Mouse (Mus musculus) yolk sac, embryonic 10.5 days (tissue): ENCODE measurements around the gene Tsg101.
"Not testable (repeated sequence)": the region's sequence is repeated elsewhere in the genome, so short reads cannot be mapped to it uniquely, and the experiment has no call there.

ENCODE experiments used
- DNase-seq: peaks from one replicate; pipeline ENCODE4 v3.0.0-alpha.2; 2017; ENCODE audit warnings: low spot score

The Tsg101 gene

GRCm38 (mm10) chr7:46919551-46920176 lies at the start of gene Tsg101:
TSS of gene Tsg101 (minus strand) at chr7:46919969.
- peak; percentile 90 for DNase-seq

- DNase-seq: no peak
Observed at GRCm38 (mm10) chr7:46964070-46964469, 44.3 kb upstream of the Tsg101 start.

- DNase-seq: peak; percentile 62
Observed at GRCm38 (mm10) chr7:46962806-46963618, 43.2 kb upstream of the Tsg101 start.

GRCm38 (mm10) chr7:46962132-46962531 lies 42.4 kb upstream of the Tsg101 start:
- DNase-seq: no peak

GRCm38 (mm10) chr7:46960991-46961390 lies 41.2 kb upstream of the Tsg101 start:
- DNase-seq: no peak

DNA sequence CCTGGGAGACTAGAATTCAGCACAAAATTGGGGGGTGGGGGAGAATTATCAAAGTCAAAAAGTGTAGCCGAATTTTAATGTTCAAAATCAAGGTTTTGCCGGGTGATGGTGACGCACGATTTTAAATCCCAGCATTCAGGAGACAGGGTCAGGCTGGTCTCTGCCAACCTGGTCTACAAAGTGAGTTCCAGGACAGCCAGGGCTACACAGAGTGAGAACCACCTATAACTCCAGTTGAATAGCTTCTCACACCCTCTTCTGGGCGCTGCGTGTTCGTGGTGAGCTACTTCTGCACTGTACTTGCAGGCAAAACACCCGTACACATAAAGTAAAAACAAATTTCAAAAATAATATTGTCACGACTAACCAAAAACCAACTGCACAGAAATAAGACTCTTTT lies 39.1 kb upstream of the Tsg101 start:
- no peak for DNase-seq

GRCm38 (mm10) chr7:46957831-46958691 lies 38.3 kb upstream of the Tsg101 start, which contains the start of gene Uevld:
TSS of gene Uevld (minus strand) at chr7:46958527.
- peak; percentile 97 for DNase-seq

GRCm38 (mm10) chr7:46935847-46936246 lies 16.1 kb upstream of the Tsg101 start:
- DNase-seq: peak; percentile 39

DNA sequence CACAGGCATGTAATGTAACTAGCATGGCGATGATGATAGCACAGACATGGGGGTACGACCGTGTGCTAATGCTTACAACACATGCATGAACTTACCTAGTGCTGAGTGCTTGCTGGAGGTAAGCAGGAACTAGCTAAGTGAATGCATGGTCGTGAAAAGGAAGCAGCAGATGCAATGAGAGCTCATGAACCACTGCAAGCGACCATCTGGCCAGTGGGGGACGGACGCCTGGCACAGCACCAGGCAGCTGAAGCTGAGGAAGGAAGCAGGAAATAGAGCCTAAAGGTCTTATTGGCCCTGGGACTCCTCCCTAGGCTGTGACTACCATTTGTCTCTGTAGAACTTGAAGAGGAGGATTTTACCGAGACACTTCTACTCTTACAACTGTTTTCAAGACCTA lies 15.0 kb upstream of the Tsg101 start:
- DNase-seq: no peak

GRCm38 (mm10) chr7:46931370-46931769 lies 11.6 kb upstream of the Tsg101 start:
- DNase-seq: no peak

DNA sequence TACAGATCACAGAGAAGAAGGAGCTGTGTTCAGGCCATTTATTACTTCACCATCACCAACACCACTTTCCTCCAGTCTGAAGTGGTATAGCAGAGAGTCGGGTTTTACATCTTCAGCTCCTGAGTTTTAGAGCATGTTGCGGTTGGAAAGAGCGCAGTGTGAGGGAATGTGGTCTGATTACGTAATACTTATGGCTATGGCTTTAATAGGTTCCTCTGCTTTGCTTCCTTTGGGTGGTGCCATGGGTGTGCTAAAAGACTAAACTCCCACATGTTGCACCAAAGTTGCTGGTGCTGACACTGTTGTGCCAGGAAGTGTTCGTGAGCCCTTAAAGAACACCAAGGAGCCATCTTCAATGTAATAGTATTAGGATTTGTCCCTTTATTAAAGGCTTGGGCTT lies 8.5 kb upstream of the Tsg101 start:
- no peak for DNase-seq

- no peak for DNase-seq
Observed at GRCm38 (mm10) chr7:46922075-46922474, 2.3 kb upstream of the Tsg101 start.

DNA sequence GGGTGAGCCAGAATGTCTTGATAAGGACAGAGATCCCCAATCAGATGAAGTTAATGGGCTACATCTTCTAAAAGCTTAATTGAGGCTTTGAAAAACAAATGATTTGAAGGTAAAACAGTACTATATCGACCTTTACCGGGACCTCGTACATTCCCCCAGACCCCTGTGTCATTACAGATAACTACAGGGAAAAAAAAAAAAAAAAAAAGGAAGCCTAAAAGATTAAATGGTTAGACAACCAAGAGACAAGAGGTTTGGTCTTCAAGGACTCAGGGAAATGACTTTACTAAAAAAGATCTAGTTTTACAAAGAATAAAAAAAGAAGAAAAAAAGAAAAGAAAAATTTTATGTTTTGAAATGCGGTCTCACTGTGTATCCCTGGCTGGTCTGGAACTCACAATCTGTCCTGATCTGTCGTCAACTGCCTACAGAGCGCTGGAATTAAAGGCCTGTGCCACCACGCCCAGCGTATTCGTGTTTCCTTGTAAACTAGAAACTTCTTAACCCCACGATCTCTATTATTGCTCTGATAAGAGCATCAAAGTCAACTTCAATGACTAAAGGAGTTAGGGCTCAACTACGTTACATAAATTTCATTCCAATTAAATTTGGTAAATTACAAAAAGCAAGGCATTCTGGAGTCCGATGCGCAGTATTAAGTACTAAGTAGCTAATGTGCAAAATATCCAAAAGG lies 944 bp downstream of the Tsg101 start:
- DNase-seq: no peak

- DNase-seq: no peak
Observed at GRCm38 (mm10) chr7:46916376-46916775, 3.4 kb downstream of the Tsg101 start.

GRCm38 (mm10) chr7:46911250-46911649 lies 8.5 kb downstream of the Tsg101 start:
- DNase-seq: no peak

DNA sequence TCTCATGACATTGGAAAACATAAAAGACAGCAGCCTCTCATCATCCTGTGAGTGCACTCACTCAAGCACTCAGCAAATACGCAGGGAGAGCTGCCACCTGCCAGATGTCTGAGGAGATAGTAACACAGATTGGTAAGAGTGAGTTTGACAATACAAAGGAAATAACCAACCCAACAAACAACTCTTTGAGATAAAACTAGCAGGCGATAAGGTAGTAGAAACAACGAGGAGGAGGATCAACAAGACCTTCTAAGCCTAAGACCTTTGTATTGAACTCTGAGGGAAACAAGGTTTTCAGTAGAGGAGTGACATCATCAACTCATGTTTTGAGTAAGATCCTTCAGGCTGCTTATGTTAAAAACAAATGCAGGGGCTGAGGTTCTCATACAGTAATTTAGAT lies 20.4 kb downstream of the Tsg101 start:
- DNase-seq: no peak

- no peak for DNase-seq
Observed at GRCm38 (mm10) chr7:46895511-46895910, 24.3 kb downstream of the Tsg101 start.

- DNase-seq: no peak
Observed at GRCm38 (mm10) chr7:46883304-46883703, 36.5 kb downstream of the Tsg101 start.

DNA sequence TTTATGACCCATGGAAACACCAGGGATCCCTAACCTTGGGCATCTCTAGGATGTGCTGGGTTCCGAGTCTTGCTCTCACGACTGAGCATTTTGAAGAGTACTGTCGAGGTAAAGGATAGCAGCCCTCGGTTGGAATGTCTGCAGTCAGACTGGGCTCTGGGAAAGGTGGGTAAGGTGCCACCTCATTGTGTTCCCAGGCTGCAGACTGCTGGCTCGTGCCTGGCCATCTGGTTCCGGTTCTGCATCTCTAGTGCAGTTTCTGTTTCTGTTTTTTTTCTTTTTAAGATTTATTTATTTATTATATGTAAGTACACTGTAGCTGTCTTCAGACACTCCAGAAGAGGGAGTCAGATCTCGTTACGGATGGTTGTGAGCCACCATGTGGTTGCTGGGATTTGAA lies 37.8 kb downstream of the Tsg101 start:
- not testable (repeated sequence) for DNase-seq

- no peak for DNase-seq
Observed at GRCm38 (mm10) chr7:46880992-46881391, 38.8 kb downstream of the Tsg101 start.

DNA sequence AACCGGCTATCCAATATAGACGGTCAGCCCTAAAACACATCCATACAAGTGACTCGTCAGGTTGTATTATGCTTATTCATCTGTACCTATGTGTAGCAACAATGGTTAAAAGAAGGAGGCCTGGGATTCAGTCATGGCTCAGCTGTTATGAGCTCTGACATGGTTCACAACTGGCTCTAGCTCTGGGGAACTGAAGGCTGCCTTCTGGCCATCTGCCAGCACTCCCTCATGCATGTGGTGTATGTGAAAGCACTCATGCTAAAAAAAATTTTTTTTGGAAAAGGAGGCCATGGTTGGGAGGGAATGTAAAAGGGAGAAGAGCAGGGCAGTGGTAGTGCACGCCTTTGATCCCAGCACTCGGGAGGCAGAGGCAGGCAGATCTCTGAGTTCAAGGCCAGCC lies 39.9 kb downstream of the Tsg101 start:
- no peak for DNase-seq

GRCm38 (mm10) chr7:46877255-46877654 lies 42.5 kb downstream of the Tsg101 start:
- DNase-seq: no peak
